Mouse (Mus musculus): ENCODE results near the gene Micu2.

GRCm38 (mm10) chr14:57991761-57992160 lies 7.3 kb downstream of the Micu2 start:
- no peak for TF ChIP-seq CTCF (IDR thresholded peaks at IDR 0.05; ENCODE audit: extremely low read depth, insufficient read depth, insufficient read length, insufficient replicate concordance)
- TF ChIP-seq POLR2A (IDR thresholded peaks at IDR 0.05; ENCODE audit: low read depth, low read length): no peak

Data from spleen, adult 2 months (tissue).